Mouse (Mus musculus) ES-E14 (cell line): ENCODE results near the gene Adh1. TPM values are rescaled to one million over a fixed set of nuclear protein-coding genes. Genes with fewer than 3 reads are reported as not detected.

Source experiments
- DNase-seq: peaks from one replicate; pipeline ENCODE4 v3.0.0-alpha.2; 2013; ENCODE audit warnings: low read depth, low spot score
- H3K27ac ChIP-seq: 2 replicates; pipeline ENCODE4 v1.5.1; 2012; ENCODE audit warnings: low read depth, mild to moderate bottlenecking, low read length, moderate library complexity, mixed read lengths; ENCODE audit not compliant: poor library complexity, insufficient read depth, severe bottlenecking
- H3K36me3 ChIP-seq: 2 replicates; pipeline ENCODE4 v1.6.1; 2012; ENCODE audit warnings: mild to moderate bottlenecking, low read length, moderate library complexity, mixed read lengths; ENCODE audit not compliant: control insufficient read depth, poor library complexity, insufficient read depth, severe bottlenecking
- H3K4me1 ChIP-seq, 2 experiments: fragments of 150-350 bp in 1 of 2; sonication (generic) in 1 of 2; 2 replicates each; pipeline ENCODE4 v1.6.1; 2012; ENCODE audit warnings: low read length in 2 of 2, mild to moderate bottlenecking in 1 of 2, mixed read lengths in 1 of 2; ENCODE audit not compliant: control insufficient read depth in 2 of 2, insufficient read depth in 2 of 2, poor library complexity in 1 of 2
- H3K4me3 ChIP-seq, 2 experiments: fragments of 150-350 bp in 1 of 2; sonication (generic) in 1 of 2; 2 replicates each; pipeline ENCODE4 v1.5.1; 2012; ENCODE audit warnings: low read length in 2 of 2, low read depth in 1 of 2, mild to moderate bottlenecking in 1 of 2, mixed read lengths in 1 of 2; ENCODE audit not compliant: insufficient read depth in 1 of 2, poor library complexity in 1 of 2, severe bottlenecking in 1 of 2
- H3K9ac ChIP-seq: 2 replicates; pipeline ENCODE4 v1.6.1; 2012; ENCODE audit warnings: low read depth, mild to moderate bottlenecking, low read length, mixed read lengths; ENCODE audit not compliant: poor library complexity, insufficient read depth, severe bottlenecking
- H3K9me3 ChIP-seq: fragments of 150-350 bp; sonication (generic); 2 replicates; pipeline ENCODE4 v1.6.1; 2012; ENCODE audit warnings: low read depth, mild to moderate bottlenecking, low read length; ENCODE audit not compliant: control insufficient read depth, insufficient read depth
- CHD2 ChIP-seq: IDR thresholded peaks from 2 replicates; pipeline ENCODE4 v1.6.1; 2014; ENCODE audit warnings: mild to moderate bottlenecking, low read depth, low read length, inconsistent platforms
- HCFC1 ChIP-seq: IDR thresholded peaks from 2 replicates; pipeline ENCODE4 v1.6.1; 2012; ENCODE audit warnings: low read length, inconsistent platforms, borderline replicate concordance; ENCODE audit not compliant: insufficient read depth
- MAFK ChIP-seq: IDR thresholded peaks from 2 replicates; pipeline ENCODE4 v1.6.1; 2014; ENCODE audit warnings: mild to moderate bottlenecking, low read depth, low read length, inconsistent platforms; ENCODE audit not compliant: insufficient read depth
- ZC3H11A ChIP-seq: IDR thresholded peaks from 2 replicates; pipeline ENCODE4 v1.6.1; 2012; ENCODE audit warnings: low read depth, mild to moderate bottlenecking, inconsistent platforms, low read length, borderline replicate concordance
- ZNF384 ChIP-seq: IDR thresholded peaks from 2 replicates; pipeline ENCODE4 v1.6.1; 2012; ENCODE audit warnings: low read depth, low read length, inconsistent platforms
- in situ Hi-C, 2 experiments: fragments of 600-800 bp; cut with MboI; formaldehyde crosslinking; loops; one replicate each; pipeline ENCODE4 v1.15.1; 2025; ENCODE audit warnings: low sequenced_read_pairs in 2 of 2, inconsistent platforms in 1 of 2; ENCODE audit not compliant: unreplicated experiment in 2 of 2
- total RNA-seq: library from RNA; depleted of rRNA; stranded (reverse); fragments of 300-350 nt; gene quantifications from 2 replicates; pipeline ENCODE4 v1.2.3, GENCODE M21; 2012

Adh1 gene
- total RNA-seq, 1 experiment: 0.36 TPM

- H3K36me3 ChIP-seq: no peaks in the 10 kb centered on the region
- in situ Hi-C loops: no loop called here
- H3K9ac ChIP-seq: no peak overlapping the region
- DNase-seq: no peak
- no peaks in the 10 kb centered on the region for H3K4me1 ChIP-seq
- no peaks in the 10 kb centered on the region for H3K9me3 ChIP-seq
- TF ChIP-seq CHD2 (no peak), ZNF384 (no peak), ZC3H11A (no peak), MAFK (no peak), HCFC1 (no peak)
- H3K4me3 ChIP-seq: no peak overlapping the region
- H3K27ac ChIP-seq: no peak overlapping the region
These were observed 23.0 kb downstream of the Adh1 start for GRCm38 (mm10) chr3:138283831-138284230.

GRCm38 (mm10) chr3:138285986-138286385 lies 25.2 kb downstream of the Adh1 start:
- no peak overlapping the region for H3K27ac ChIP-seq
- H3K4me3 ChIP-seq: no peak overlapping the region
- no peak for DNase-seq
- TF ChIP-seq MAFK: no peak
- TF ChIP-seq CHD2: no peak
- no peak for TF ChIP-seq ZNF384
- no peak for TF ChIP-seq HCFC1
- no peak for TF ChIP-seq ZC3H11A
- H3K36me3 ChIP-seq: no peaks in the 10 kb centered on the region
- H3K4me1 ChIP-seq: no peaks in the 10 kb centered on the region
- in situ Hi-C loops: no loop called here
- no peak overlapping the region for H3K9ac ChIP-seq
- H3K9me3 ChIP-seq: no peaks in the 10 kb centered on the region

- Histone ChIP-seq H3K9ac (no peak overlapping the region), H3K36me3 (no peaks in the 10 kb centered on the region), H3K27ac (no peak overlapping the region), H3K9me3 (no peaks in the 10 kb centered on the region), H3K4me1 (no peaks in the 10 kb centered on the region), H3K4me3 (no peak overlapping the region)
- no peak for DNase-seq
- TF ChIP-seq ZNF384: no peak
- no peak for TF ChIP-seq ZC3H11A
- no peak for TF ChIP-seq CHD2
- no peak for TF ChIP-seq MAFK
- TF ChIP-seq HCFC1: no peak
- in situ Hi-C loops: no loop called here
These were observed 26.9 kb downstream of the Adh1 start for GRCm38 (mm10) chr3:138287686-138288085.

DNA sequence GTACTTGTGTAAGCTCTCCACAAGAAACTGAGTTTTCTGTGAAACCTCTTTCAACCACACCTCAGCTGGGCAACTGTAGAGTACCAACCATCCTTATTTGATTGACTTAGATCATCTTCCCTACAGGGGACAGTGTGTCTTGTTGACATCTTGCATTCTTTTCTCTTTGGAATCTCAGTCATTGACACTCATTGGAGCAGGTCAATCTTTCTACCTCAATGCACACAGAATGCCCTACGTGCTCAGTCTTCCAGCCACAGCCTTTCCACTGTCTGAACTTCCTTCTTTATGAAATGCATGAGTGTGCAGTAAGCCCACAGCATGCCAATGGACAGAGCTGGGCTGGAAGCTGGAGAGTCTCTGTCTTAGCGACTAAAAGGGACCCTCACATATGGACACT lies 29.9 kb downstream of the Adh1 start:
- no peak overlapping the region for H3K27ac ChIP-seq
- H3K4me1 ChIP-seq: no peaks in the 10 kb centered on the region
- no peak overlapping the region for H3K4me3 ChIP-seq
- no peaks in the 10 kb centered on the region for H3K36me3 ChIP-seq
- TF ChIP-seq CHD2 (no peak), ZNF384 (no peak), MAFK (no peak), HCFC1 (no peak), ZC3H11A (no peak)
- in situ Hi-C loops: no loop called here
- no peak for DNase-seq
- no peaks in the 10 kb centered on the region for H3K9me3 ChIP-seq
- no peak overlapping the region for H3K9ac ChIP-seq

- TF ChIP-seq MAFK (no peak), CHD2 (no peak), HCFC1 (no peak), ZC3H11A (no peak)
- in situ Hi-C loops: no loop called here
- H3K9ac ChIP-seq: no peak overlapping the region
- no peaks in the 10 kb centered on the region for H3K4me1 ChIP-seq
- H3K36me3 ChIP-seq: no peaks in the 10 kb centered on the region
- no peak overlapping the region for H3K4me3 ChIP-seq
- no peaks in the 10 kb centered on the region for H3K9me3 ChIP-seq
- H3K27ac ChIP-seq: no peak overlapping the region
- DNase-seq: no peak
These were observed 30.8 kb downstream of the Adh1 start for GRCm38 (mm10) chr3:138291529-138292117.
